In genomic region chr5:145100960-145101359, GRCm38 (mm10) we compare ENCODE assay signal across 23 mouse cellular contexts. TPM values are rescaled to one million over a fixed set of nuclear protein-coding genes. Genes with fewer than 3 reads are reported as not detected.
"Had no signal": no experiment of that assay in that cellular context is flagged by ENCODE, and none has a peak within 500 bp of the region (broad histone marks: within the 10 kb centered on the region; RNA-seq: fewer than 3 reads in every experiment).

No protein-coding gene starts in this region.

- H3K27me3 ChIP-seq: neural tube, embryonic 12.5 days; neural tube, embryonic 13.5 days; neural tube, embryonic 15.5 days; stomach, embryonic 15.5 days had no signal

- H3K4me2 ChIP-seq: neural tube, embryonic 12.5 days; neural tube, embryonic 13.5 days; neural tube, embryonic 15.5 days; stomach, embryonic 15.5 days had no signal

- H3K27ac ChIP-seq: neural tube, embryonic 12.5 days; neural tube, embryonic 13.5 days; neural tube, embryonic 15.5 days; stomach, embryonic 15.5 days; stomach, postnatal 0 days had no signal

- H3K9ac ChIP-seq: neural tube, embryonic 12.5 days; neural tube, embryonic 13.5 days; neural tube, embryonic 15.5 days; stomach, embryonic 15.5 days had no signal

- H3K4me3 ChIP-seq: neural tube, embryonic 12.5 days; neural tube, embryonic 13.5 days; neural tube, embryonic 15.5 days; stomach, embryonic 15.5 days had no signal

- H3K4me1 ChIP-seq: neural tube, embryonic 12.5 days; neural tube, embryonic 13.5 days; neural tube, embryonic 15.5 days; stomach, embryonic 15.5 days had no signal

- DNase-seq: retina, postnatal 1 day; right cerebral cortex, adult 18-20 months; right cerebral cortex, postnatal 14 days; right cerebral cortex, postnatal 25 days; right cerebral cortex, postnatal 4 days; spleen, adult 18-20 months; thymus, adult 18-20 months; thymus, adult 2 months; thymus, postnatal 14 days; thymus, postnatal 25 days; thymus, postnatal 36 days; thymus, postnatal 4 days had no signal

- H3K9me3 ChIP-seq: neural tube, embryonic 12.5 days; neural tube, embryonic 13.5 days; neural tube, embryonic 15.5 days; stomach, embryonic 15.5 days had no signal

RNA-seq across cellular contexts. Expression of gene Kpna7, which starts 17.1 kb away (rescaled TPM):
- total RNA-seq: neutrophil, adult 5-6 weeks had no signal
- polyA plus RNA-seq: neural tube, embryonic 12.5 days; neural tube, embryonic 13.5 days; neural tube, embryonic 14.5 days; neural tube, embryonic 15.5 days; small intestine, adult 2 months; spleen, adult 2 months; stomach, embryonic 14.5 days; urinary bladder, adult 2 months had no signal
